Mouse (Mus musculus) right cerebral cortex, postnatal 4 days (tissue): Measurements from ENCODE around the gene Lrig2.

Experiments
- DNase-seq: peaks from one replicate; pipeline ENCODE4 v3.0.0-alpha.2; 2022

Lrig2 gene

GRCm38 (mm10) chr3:104511538-104512423 is at the start of gene Lrig2:
Gene Lrig2 (minus strand): TSS chr3:104511918.
- DNase-seq = peak; percentile 98

- no peak for DNase-seq
Observed at GRCm38 (mm10) chr3:104556624-104557023, 44.9 kb upstream of the Lrig2 start.

- DNase-seq = no peak
Observed at GRCm38 (mm10) chr3:104550594-104550993, 38.9 kb upstream of the Lrig2 start.

GRCm38 (mm10) chr3:104548367-104549087 is 36.8 kb upstream of the Lrig2 start:
- no peak for DNase-seq

GRCm38 (mm10) chr3:104543825-104544224 is 32.1 kb upstream of the Lrig2 start:
- no peak for DNase-seq

- DNase-seq = no peak
Observed at GRCm38 (mm10) chr3:104542065-104542429, 30.3 kb upstream of the Lrig2 start.

GRCm38 (mm10) chr3:104541139-104542064 is 29.7 kb upstream of the Lrig2 start:
- peak; percentile 54 for DNase-seq

GRCm38 (mm10) chr3:104540480-104541138 is 28.9 kb upstream of the Lrig2 start:
- DNase-seq = no peak

- DNase-seq = no peak
Observed at GRCm38 (mm10) chr3:104533223-104533622, 21.5 kb upstream of the Lrig2 start.

- no peak for DNase-seq
Observed at GRCm38 (mm10) chr3:104526115-104526882, 14.6 kb upstream of the Lrig2 start.

GRCm38 (mm10) chr3:104525516-104525915 is 13.8 kb upstream of the Lrig2 start:
- DNase-seq = no peak

- no peak for DNase-seq
Observed at GRCm38 (mm10) chr3:104525029-104525428, 13.3 kb upstream of the Lrig2 start.

GRCm38 (mm10) chr3:104523333-104523871 is 11.7 kb upstream of the Lrig2 start:
- DNase-seq = no peak

- DNase-seq = no peak
Observed at GRCm38 (mm10) chr3:104521341-104521924, 9.7 kb upstream of the Lrig2 start.

- DNase-seq = no peak
Observed at GRCm38 (mm10) chr3:104520471-104520870, 8.8 kb upstream of the Lrig2 start.

GRCm38 (mm10) chr3:104518931-104519330 is 7.2 kb upstream of the Lrig2 start:
- no peak for DNase-seq

- DNase-seq = no peak
Observed at GRCm38 (mm10) chr3:104518411-104518810, 6.7 kb upstream of the Lrig2 start.

- no peak for DNase-seq
Observed at GRCm38 (mm10) chr3:104517161-104517560, 5.4 kb upstream of the Lrig2 start.

- no peak for DNase-seq
Observed at GRCm38 (mm10) chr3:104514510-104514909, 2.8 kb upstream of the Lrig2 start.

GRCm38 (mm10) chr3:104512424-104512748 is 668 bp upstream of the Lrig2 start:
- no peak for DNase-seq
